Mouse (Mus musculus): ENCODE measurements around the gene Rfx4.

Gene Rfx4

GRCm38 (mm10) chr10:84758483-84759431 lies 2.9 kb downstream of the Rfx4 start:
- DNase-seq (ENCODE audit: low spot score), result no peak

- DNase-seq (ENCODE audit: low spot score), result no peak
Measured at GRCm38 (mm10) chr10:84759511-84760117, 3.8 kb downstream of the Rfx4 start.

- DNase-seq (ENCODE audit: low spot score), result no peak
Measured at GRCm38 (mm10) chr10:84760118-84761111, 4.6 kb downstream of the Rfx4 start.

GRCm38 (mm10) chr10:84768766-84769165 lies 12.9 kb downstream of the Rfx4 start:
- no peak for DNase-seq (ENCODE audit: low spot score)

GRCm38 (mm10) chr10:84772380-84773130 lies 16.7 kb downstream of the Rfx4 start:
- peak; percentile 10 for DNase-seq (ENCODE audit: low spot score)

- DNase-seq (ENCODE audit: low spot score), result no peak
Measured at GRCm38 (mm10) chr10:84773889-84774288, 18.0 kb downstream of the Rfx4 start.

GRCm38 (mm10) chr10:84774573-84774972 lies 18.7 kb downstream of the Rfx4 start:
- DNase-seq (ENCODE audit: low spot score), result no peak

GRCm38 (mm10) chr10:84777109-84777508 lies 21.2 kb downstream of the Rfx4 start:
- no peak for DNase-seq (ENCODE audit: low spot score)

- DNase-seq (ENCODE audit: low spot score), result no peak
Measured at GRCm38 (mm10) chr10:84777974-84778373, 22.1 kb downstream of the Rfx4 start.

- no peak for DNase-seq (ENCODE audit: low spot score)
Measured at GRCm38 (mm10) chr10:84780828-84781227, 25.0 kb downstream of the Rfx4 start.

GRCm38 (mm10) chr10:84785339-84785738 lies 29.5 kb downstream of the Rfx4 start:
- DNase-seq (ENCODE audit: low spot score), result no peak

- no peak for DNase-seq (ENCODE audit: low spot score)
Measured at GRCm38 (mm10) chr10:84790323-84790722, 34.5 kb downstream of the Rfx4 start.

GRCm38 (mm10) chr10:84791181-84791580 lies 35.3 kb downstream of the Rfx4 start:
- peak; percentile 22 for DNase-seq (ENCODE audit: low spot score)

GRCm38 (mm10) chr10:84801521-84801920 lies 45.7 kb downstream of the Rfx4 start:
- DNase-seq (ENCODE audit: low spot score), result no peak

- no peak for DNase-seq (ENCODE audit: low spot score)
Measured at GRCm38 (mm10) chr10:84803216-84803844, 47.5 kb downstream of the Rfx4 start.

GRCm38 (mm10) chr10:84805576-84805975 lies 49.7 kb downstream of the Rfx4 start:
- no peak for DNase-seq (ENCODE audit: low spot score)

GRCm38 (mm10) chr10:84807206-84807605 lies 51.3 kb downstream of the Rfx4 start:
- no peak for DNase-seq (ENCODE audit: low spot score)

GRCm38 (mm10) chr10:84810030-84810849 lies 54.4 kb downstream of the Rfx4 start:
- DNase-seq (ENCODE audit: low spot score), result peak; percentile 94

- DNase-seq (ENCODE audit: low spot score), result peak; percentile 60
Measured at GRCm38 (mm10) chr10:84811171-84811912, 55.5 kb downstream of the Rfx4 start.
